Mouse (Mus musculus) bone marrow, adult 2 months (tissue): Measurements from ENCODE around the gene Catspere2. TPM values are rescaled to one million over a fixed set of nuclear protein-coding genes. Genes with fewer than 3 reads are reported as not detected.
"Not testable (repeated sequence)": the region's sequence is repeated elsewhere in the genome, so short reads cannot be mapped to it uniquely, and the experiment has no call there.

ENCODE experiments used
- H3K27ac ChIP-seq: fragments of 200-500 bp; 2 replicates; pipeline ENCODE4 v1.5.1; 2012; ENCODE audit warnings: low read depth, mild to moderate bottlenecking, control low read depth, inconsistent platforms, low read length; ENCODE audit not compliant: control insufficient read depth, poor library complexity, insufficient read depth
- H3K4me1 ChIP-seq: fragments of 200-500 bp; 2 replicates; pipeline ENCODE4 v1.6.1; 2011; ENCODE audit warnings: low read length; ENCODE audit not compliant: control insufficient read depth, insufficient read depth
- H3K4me3 ChIP-seq: fragments of 200-500 bp; replicated peaks from 2 replicates; pipeline ENCODE3; 2011; ENCODE audit warnings: mild to moderate bottlenecking, low read depth, low read length, control low read depth; ENCODE audit not compliant: control insufficient read depth
- CTCF ChIP-seq: fragments of 200-500 bp; IDR thresholded peaks from 2 replicates; pipeline ENCODE4 v1.5.1; 2011; ENCODE audit warnings: low read length, control low read depth; ENCODE audit not compliant: control insufficient read depth, insufficient read depth
- POLR2A ChIP-seq: fragments of 200-500 bp; IDR thresholded peaks from 2 replicates; pipeline ENCODE4 v1.6.1; 2011; ENCODE audit warnings: low read depth, mild to moderate bottlenecking, control low read depth, low read length, borderline replicate concordance; ENCODE audit not compliant: control insufficient read depth
- WGBS: fragments of 180-500 bp; shearing (Covaris S2); methylation state at CpG from one replicate; pipeline ENCODE4 v1.1.7; 2018; 5-methylcytosine and 5-hydroxymethylcytosine counted together
- polyA plus RNA-seq: library from polyadenylated mRNA; stranded (reverse); fragments of >200 nt; gene quantifications from 2 replicates; pipeline ENCODE4 v1.2.4, GENCODE M21; 2011; ENCODE audit warnings: low replicate concordance; ENCODE audit not compliant: missing spikeins, insufficient read depth, insufficient read length

Catspere2 gene
- polyA plus RNA-seq, result not detected in 2 replicates

- H3K27ac ChIP-seq, H3K4me1 ChIP-seq: not testable (repeated sequence)
- under 1% methylated on average over 21 of the region's 21 CpGs for WGBS
- peak within 1 kb of the TSS; percentile 68 for H3K4me3 ChIP-seq
These were observed at the start of gene Catspere2 for GRCm38 (mm10) chr1:177983024-177983450. TSS of gene Catspere2 (plus strand) at chr1:177983423.

GRCm38 (mm10) chr1:177940422-177940977 is 42.7 kb upstream of the Catspere2 start:
- 6% methylated on average over 4 of the region's 4 CpGs for WGBS
- not testable (repeated sequence) for H3K4me1 ChIP-seq, H3K4me3 ChIP-seq, H3K27ac ChIP-seq

- Histone ChIP-seq H3K27ac (no peak overlapping the region), H3K4me1 (no peaks in the 10 kb centered on the region; the same call in 1 of the 2 replicates), H3K4me3 (no peak overlapping the region)
- TF ChIP-seq CTCF (no peak), POLR2A (no peak)
- 62% methylated on average over 1 of the region's 1 CpGs for WGBS
These were observed 1.9 kb upstream of the Catspere2 start for GRCm38 (mm10) chr1:177981276-177981675.

- not testable (repeated sequence) for H3K27ac ChIP-seq, H3K4me1 ChIP-seq
- WGBS, result 1% methylated on average over 25 of the region's 41 CpGs
- H3K4me3 ChIP-seq, result peak overlapping the region; percentile 68
These were observed 359 bp downstream of the Catspere2 start for GRCm38 (mm10) chr1:177983582-177983981.

GRCm38 (mm10) chr1:177984206-177984605 is 983 bp downstream of the Catspere2 start:
- no peak for TF ChIP-seq POLR2A
- TF ChIP-seq CTCF, result no peak
- Histone ChIP-seq H3K27ac (no peak overlapping the region), H3K4me3 (no peak overlapping the region), H3K4me1 (no peaks in the 10 kb centered on the region; the same call in 1 of the 2 replicates)
- WGBS, result 60% methylated on average over 9 of the region's 9 CpGs

- WGBS, result 55% methylated on average over 1 of the region's 1 CpGs
- H3K4me1 ChIP-seq, H3K27ac ChIP-seq, H3K4me3 ChIP-seq: not testable (repeated sequence)
These were observed 4.3 kb downstream of the Catspere2 start for GRCm38 (mm10) chr1:177987476-177987875.

- not testable (repeated sequence) for H3K4me1 ChIP-seq, H3K27ac ChIP-seq, H3K4me3 ChIP-seq
- WGBS, result 60% methylated on average over 4 of the region's 4 CpGs
- 0 out of 2 replicates have a peak, but pooled peaks have one; percentile 17 for TF ChIP-seq CTCF
These were observed 89.6 kb downstream of the Catspere2 start for GRCm38 (mm10) chr1:178072798-178073197.

- not testable (repeated sequence) for H3K27ac ChIP-seq, H3K4me3 ChIP-seq, H3K4me1 ChIP-seq
These were observed 114.6 kb downstream of the Catspere2 start for GRCm38 (mm10) chr1:178097865-178098264.

GRCm38 (mm10) chr1:178108514-178108913 is 125.3 kb downstream of the Catspere2 start:
- WGBS, result 79% methylated on average over 1 of the region's 1 CpGs
- H3K27ac ChIP-seq, H3K4me1 ChIP-seq, H3K4me3 ChIP-seq: not testable (repeated sequence)

GRCm38 (mm10) chr1:178122236-178122635 is 139.0 kb downstream of the Catspere2 start:
- 58% methylated on average over 2 of the region's 2 CpGs for WGBS
- H3K27ac ChIP-seq, H3K4me1 ChIP-seq, H3K4me3 ChIP-seq: not testable (repeated sequence)
